Mouse (Mus musculus): ENCODE measurements at regions not wholly inside any gene's neighbourhood (a gene's known extent, or its start where the extent isn't known, plus 50 kb on each side); places are given as distances from the start of the nearest gene placed in this dataset.

DNA sequence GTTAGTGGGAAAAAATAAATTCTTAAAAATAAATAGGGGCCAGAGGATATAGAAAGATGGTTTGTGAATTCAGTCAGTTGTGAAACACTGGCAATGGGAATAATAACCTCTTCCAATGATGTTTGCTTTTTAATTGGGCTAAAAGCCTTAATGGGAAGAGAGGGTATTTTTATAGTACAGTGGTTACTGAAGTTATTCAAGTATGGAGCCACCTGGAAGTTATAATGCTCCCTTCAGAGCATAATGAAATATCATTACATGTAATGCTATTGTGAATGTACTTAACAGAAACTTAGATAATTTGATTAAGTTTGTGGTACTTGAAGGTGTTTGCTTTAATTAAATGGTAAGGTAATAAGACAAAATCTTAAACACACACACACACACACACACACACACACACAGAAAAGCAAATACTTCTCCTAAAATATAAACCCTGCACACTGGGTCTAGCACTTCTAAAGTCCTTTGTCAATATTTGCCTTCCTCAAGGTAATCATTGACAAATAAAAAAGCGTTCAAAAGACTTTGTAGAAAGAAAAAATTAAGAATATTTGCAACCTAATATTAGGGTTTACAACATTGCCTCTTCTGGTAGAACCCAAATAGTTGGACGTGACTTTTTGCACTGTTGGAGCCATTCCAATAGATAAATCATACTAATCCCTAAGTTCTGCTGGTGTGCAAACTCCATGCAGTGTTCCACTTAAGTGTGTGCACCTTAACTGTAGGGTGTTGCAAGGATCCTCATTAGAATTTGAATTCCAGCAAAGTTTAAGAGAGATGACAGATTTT lies 526.7 kb upstream of the Pdzrn3 start:
- Histone ChIP-seq H3K4me1 (ENCODE audit: control insufficient read depth, insufficient read depth, low read length) (no peaks in the 10 kb centered on the region), H3K4me3 (ENCODE audit: low read depth, low read length) (no peak overlapping the region), H3K9me3 (replicated peaks; ENCODE audit: control insufficient read depth, low read length) (no peaks in the 10 kb centered on the region), H3K9ac (ENCODE audit: low read length) (no peak overlapping the region), H3K36me3 (ENCODE audit: control insufficient read depth, insufficient read depth, low read length) (no peaks in the 10 kb centered on the region), H3K4me2 (ENCODE audit: low read length) (no peak overlapping the region), H3K27me3 (replicated peaks; ENCODE audit: control insufficient read depth, insufficient read depth, low read length) (no peaks in the 10 kb centered on the region), H3K27ac (ENCODE audit: low read depth, low read length) (no peak overlapping the region)
- DNase-seq (ENCODE audit: low spot score) = no peak
- WGBS = 87% methylated on average over 2 of the region's 2 CpGs
- no peak for ATAC-seq

DNA sequence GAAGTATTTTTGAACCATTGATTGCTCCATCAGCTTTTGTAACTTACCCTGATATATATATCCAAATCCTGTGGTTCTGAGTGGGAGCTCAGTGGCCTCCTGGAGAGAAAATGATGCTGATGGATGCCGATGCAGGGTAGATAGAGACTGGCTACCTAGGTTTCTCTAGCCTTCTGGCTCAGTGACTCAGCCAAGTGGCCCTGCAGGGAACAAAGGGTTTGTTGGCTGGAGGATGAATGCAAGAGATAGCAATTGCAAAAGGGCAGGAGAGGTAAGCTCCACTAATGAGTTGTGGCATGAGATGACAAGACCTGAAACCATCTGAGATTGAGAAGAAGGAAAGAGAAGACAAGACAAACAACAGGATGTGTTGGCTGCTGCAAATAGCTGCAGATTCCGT lies 524.6 kb upstream of the Pdzrn3 start:
- no peak overlapping the region for H3K9ac ChIP-seq (ENCODE audit: low read length)
- no peaks in the 10 kb centered on the region for H3K36me3 ChIP-seq (ENCODE audit: control insufficient read depth, insufficient read depth, low read length)
- H3K4me1 ChIP-seq (ENCODE audit: control insufficient read depth, insufficient read depth, low read length) = no peaks in the 10 kb centered on the region
- H3K4me3 ChIP-seq (ENCODE audit: low read depth, low read length) = no peak overlapping the region
- no peak overlapping the region for H3K4me2 ChIP-seq (ENCODE audit: low read length)
- no peak overlapping the region for H3K27ac ChIP-seq (ENCODE audit: low read depth, low read length)
- 63% methylated on average over 2 of the region's 2 CpGs for WGBS
- no peaks in the 10 kb centered on the region for H3K27me3 ChIP-seq (replicated peaks; ENCODE audit: control insufficient read depth, insufficient read depth, low read length)
- H3K9me3 ChIP-seq (replicated peaks; ENCODE audit: control insufficient read depth, low read length) = no peaks in the 10 kb centered on the region
- ATAC-seq (no peak), DNase-seq (ENCODE audit: low spot score) (no peak)

DNA sequence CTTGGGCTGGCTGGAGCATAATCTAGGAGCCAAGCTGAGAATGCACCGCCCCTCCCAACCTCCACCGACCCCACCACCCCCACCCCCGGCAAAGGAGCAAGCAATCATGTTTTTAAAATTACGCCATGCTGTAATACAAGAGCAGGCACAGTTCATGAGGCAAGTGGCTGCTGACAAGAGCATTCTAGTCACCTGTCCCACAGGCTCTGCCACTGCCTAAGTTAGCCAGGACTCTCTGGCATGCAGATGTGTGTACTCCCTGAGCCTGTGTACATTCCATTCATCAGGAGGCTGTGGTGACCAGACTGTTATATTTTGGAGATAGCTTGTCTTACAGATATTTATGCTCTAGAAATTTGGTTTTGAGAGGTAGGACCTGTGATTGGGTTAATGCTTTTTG lies 520.8 kb upstream of the Pdzrn3 start:
- Histone ChIP-seq H3K4me1 (ENCODE audit: control insufficient read depth, insufficient read depth, low read length) (no peaks in the 10 kb centered on the region), H3K4me3 (ENCODE audit: low read depth, low read length) (no peak overlapping the region), H3K9ac (ENCODE audit: low read length) (no peak overlapping the region), H3K27me3 (replicated peaks; ENCODE audit: control insufficient read depth, insufficient read depth, low read length) (no peaks in the 10 kb centered on the region), H3K36me3 (ENCODE audit: control insufficient read depth, insufficient read depth, low read length) (no peaks in the 10 kb centered on the region), H3K9me3 (replicated peaks; ENCODE audit: control insufficient read depth, low read length) (no peaks in the 10 kb centered on the region), H3K4me2 (ENCODE audit: low read length) (no peak overlapping the region), H3K27ac (ENCODE audit: low read depth, low read length) (no peak overlapping the region)
- WGBS = 97% methylated on average over 4 of the region's 4 CpGs
- ATAC-seq (no peak), DNase-seq (ENCODE audit: low spot score) (no peak)

DNA sequence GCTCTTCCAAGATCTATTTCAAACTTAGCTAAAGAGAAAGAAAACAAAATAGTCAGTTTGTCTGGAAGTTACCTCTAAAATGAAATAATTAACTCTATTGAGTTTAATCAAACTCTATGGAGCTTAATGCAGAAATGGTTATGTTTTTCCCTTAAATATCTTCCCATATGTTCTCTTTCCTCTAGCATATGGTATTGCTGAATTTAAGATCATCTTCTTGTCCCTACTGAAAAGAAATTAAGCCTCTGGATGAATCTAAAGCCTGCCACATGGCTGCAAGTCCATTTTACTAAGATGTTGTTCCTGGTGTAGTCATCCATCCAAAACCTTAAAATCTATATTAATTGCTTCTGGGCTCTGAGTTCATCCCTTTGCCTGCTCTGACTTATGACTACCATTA lies 513.0 kb upstream of the Pdzrn3 start:
- H3K27me3 ChIP-seq (replicated peaks; ENCODE audit: control insufficient read depth, insufficient read depth, low read length) = no peaks in the 10 kb centered on the region
- ATAC-seq = no peak
- DNase-seq (ENCODE audit: low spot score) = no peak
- no peaks in the 10 kb centered on the region for H3K9me3 ChIP-seq (replicated peaks; ENCODE audit: control insufficient read depth, low read length)
- H3K27ac ChIP-seq (ENCODE audit: low read depth, low read length) = no peak overlapping the region
- no peaks in the 10 kb centered on the region for H3K36me3 ChIP-seq (ENCODE audit: control insufficient read depth, insufficient read depth, low read length)
- H3K4me1 ChIP-seq (ENCODE audit: control insufficient read depth, insufficient read depth, low read length) = no peaks in the 10 kb centered on the region
- no peak overlapping the region for H3K4me3 ChIP-seq (ENCODE audit: low read depth, low read length)
- no peak overlapping the region for H3K4me2 ChIP-seq (ENCODE audit: low read length)
- H3K9ac ChIP-seq (ENCODE audit: low read length) = no peak overlapping the region

DNA sequence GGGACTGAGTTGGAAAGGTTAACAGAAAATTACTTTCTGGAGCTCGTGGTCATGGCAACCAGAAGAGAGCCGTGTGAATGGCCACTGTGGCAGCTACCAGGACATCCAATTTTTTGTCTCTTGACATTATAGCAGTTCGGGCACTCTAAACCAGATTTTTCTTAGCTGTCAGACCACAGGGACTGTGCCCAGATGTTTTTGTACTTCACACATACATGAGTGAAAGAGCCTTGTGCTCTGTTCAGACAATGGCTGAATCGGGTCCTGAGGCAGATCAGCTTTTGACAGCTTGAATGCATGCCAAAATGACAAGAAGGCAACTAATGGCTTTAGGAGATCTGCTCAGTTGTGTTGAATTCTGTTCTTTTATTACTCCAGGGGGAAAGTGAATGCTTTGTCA lies 505.2 kb upstream of the Pdzrn3 start:
- WGBS = 28% methylated on average over 4 of the region's 4 CpGs
- H3K4me1 ChIP-seq (ENCODE audit: control insufficient read depth, insufficient read depth, low read length) = 0 out of 2 replicates have a peak, but pooled peaks cover 8% of the 10 kb centered on the region
- DNase-seq (ENCODE audit: low spot score) (peak; percentile 33), ATAC-seq (0 out of 2 replicates have a peak, but pooled peaks have one; percentile 37)
- H3K9ac ChIP-seq (ENCODE audit: low read length) = no peak overlapping the region
- no peaks in the 10 kb centered on the region for H3K9me3 ChIP-seq (replicated peaks; ENCODE audit: control insufficient read depth, low read length)
- H3K4me2 ChIP-seq (ENCODE audit: low read length) = no peak overlapping the region
- no peaks in the 10 kb centered on the region for H3K27me3 ChIP-seq (replicated peaks; ENCODE audit: control insufficient read depth, insufficient read depth, low read length)
- no peak overlapping the region for H3K4me3 ChIP-seq (ENCODE audit: low read depth, low read length)
- H3K27ac ChIP-seq (ENCODE audit: low read depth, low read length) = no peak overlapping the region
- no peaks in the 10 kb centered on the region for H3K36me3 ChIP-seq (ENCODE audit: control insufficient read depth, insufficient read depth, low read length)

DNA sequence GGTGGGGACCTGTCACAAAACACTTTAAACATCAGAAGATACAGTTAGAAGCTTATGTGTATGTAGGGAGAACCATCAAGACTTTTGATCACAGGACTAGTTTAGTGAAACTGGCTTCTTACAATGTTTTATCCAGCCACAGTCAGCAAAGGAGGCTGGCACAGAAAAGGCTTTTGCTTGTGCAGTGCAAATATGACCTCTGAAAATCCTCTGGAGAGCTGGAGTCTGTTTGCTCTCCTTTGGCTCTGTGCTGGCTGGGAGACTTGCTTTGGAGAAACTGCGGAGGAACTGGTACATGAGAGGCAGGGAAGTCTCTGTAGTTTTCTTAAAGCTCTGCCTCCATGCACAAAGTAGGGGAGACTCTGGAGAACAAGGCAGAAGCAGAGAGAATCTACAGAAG lies 497.2 kb upstream of the Pdzrn3 start:
- WGBS = 79% methylated on average over 1 of the region's 1 CpGs
- no peaks in the 10 kb centered on the region for H3K36me3 ChIP-seq (ENCODE audit: control insufficient read depth, insufficient read depth, low read length)
- no peaks in the 10 kb centered on the region for H3K27me3 ChIP-seq (replicated peaks; ENCODE audit: control insufficient read depth, insufficient read depth, low read length)
- H3K4me2 ChIP-seq (ENCODE audit: low read length) = no peak overlapping the region
- H3K9me3 ChIP-seq (replicated peaks; ENCODE audit: control insufficient read depth, low read length) = no peaks in the 10 kb centered on the region
- no peak for ATAC-seq
- H3K27ac ChIP-seq (ENCODE audit: low read depth, low read length) = no peak overlapping the region
- no peaks in the 10 kb centered on the region for H3K4me1 ChIP-seq (ENCODE audit: control insufficient read depth, insufficient read depth, low read length)
- H3K9ac ChIP-seq (ENCODE audit: low read length) = no peak overlapping the region
- H3K4me3 ChIP-seq (ENCODE audit: low read depth, low read length) = no peak overlapping the region
- DNase-seq (ENCODE audit: low spot score) = no peak

DNA sequence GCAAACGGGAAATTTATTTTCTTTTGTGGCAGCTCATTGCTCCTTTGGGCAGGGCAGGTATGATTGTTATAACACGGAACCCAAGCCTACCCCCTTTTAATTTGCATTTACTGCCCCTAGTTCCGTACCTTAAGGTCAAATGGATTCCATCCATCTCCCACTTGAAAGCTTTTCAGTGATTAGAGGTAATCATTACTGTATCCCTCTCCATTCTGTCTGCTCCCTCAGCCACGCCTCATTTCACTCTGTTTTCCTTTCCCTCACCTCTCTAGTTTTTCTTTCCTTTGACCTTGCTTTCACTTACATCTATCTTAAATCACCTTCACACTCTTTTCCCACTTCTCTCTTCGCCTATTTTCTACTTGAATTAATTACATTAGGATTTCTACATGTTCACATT lies 481.2 kb upstream of the Pdzrn3 start:
- Histone ChIP-seq H3K36me3 (ENCODE audit: control insufficient read depth, insufficient read depth, low read length) (no peaks in the 10 kb centered on the region), H3K9ac (ENCODE audit: low read length) (no peak overlapping the region), H3K27ac (ENCODE audit: low read depth, low read length) (no peak overlapping the region), H3K9me3 (replicated peaks; ENCODE audit: control insufficient read depth, low read length) (no peaks in the 10 kb centered on the region), H3K4me3 (ENCODE audit: low read depth, low read length) (no peak overlapping the region), H3K4me2 (ENCODE audit: low read length) (no peak overlapping the region), H3K27me3 (replicated peaks; ENCODE audit: control insufficient read depth, insufficient read depth, low read length) (no peaks in the 10 kb centered on the region), H3K4me1 (ENCODE audit: control insufficient read depth, insufficient read depth, low read length) (no peaks in the 10 kb centered on the region)
- DNase-seq (ENCODE audit: low spot score) = no peak
- 72% methylated on average over 5 of the region's 5 CpGs for WGBS
- ATAC-seq = no peak

DNA sequence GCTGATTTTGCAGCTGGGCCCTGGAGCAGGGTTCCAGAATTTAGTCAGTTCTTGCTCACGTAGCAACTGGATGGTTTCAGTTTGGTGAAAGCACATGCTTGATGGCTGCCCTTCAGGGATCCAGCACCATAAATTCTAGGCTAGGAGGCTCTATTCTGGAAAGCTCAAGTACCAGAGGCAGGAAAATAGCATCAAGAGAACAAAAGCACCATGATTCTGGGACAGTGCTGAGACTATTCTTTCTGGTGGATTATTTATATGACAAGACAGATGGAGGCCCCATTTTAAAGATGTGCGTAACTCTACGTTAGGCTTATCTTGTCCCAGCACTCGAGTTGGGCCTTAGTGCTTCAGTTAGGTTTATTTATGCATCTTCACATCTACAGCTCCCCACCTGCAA lies 463.0 kb upstream of the Pdzrn3 start:
- Histone ChIP-seq H3K4me2 (ENCODE audit: low read length) (no peak overlapping the region), H3K4me1 (ENCODE audit: control insufficient read depth, insufficient read depth, low read length) (no peaks in the 10 kb centered on the region), H3K27me3 (replicated peaks; ENCODE audit: control insufficient read depth, insufficient read depth, low read length) (no peaks in the 10 kb centered on the region), H3K4me3 (ENCODE audit: low read depth, low read length) (no peak overlapping the region), H3K9ac (ENCODE audit: low read length) (no peak overlapping the region), H3K36me3 (ENCODE audit: control insufficient read depth, insufficient read depth, low read length) (no peaks in the 10 kb centered on the region), H3K9me3 (replicated peaks; ENCODE audit: control insufficient read depth, low read length) (no peaks in the 10 kb centered on the region), H3K27ac (ENCODE audit: low read depth, low read length) (no peak overlapping the region)
- 85% methylated on average over 4 of the region's 4 CpGs for WGBS
- no peak for ATAC-seq
- DNase-seq (ENCODE audit: low spot score) = no peak

DNA sequence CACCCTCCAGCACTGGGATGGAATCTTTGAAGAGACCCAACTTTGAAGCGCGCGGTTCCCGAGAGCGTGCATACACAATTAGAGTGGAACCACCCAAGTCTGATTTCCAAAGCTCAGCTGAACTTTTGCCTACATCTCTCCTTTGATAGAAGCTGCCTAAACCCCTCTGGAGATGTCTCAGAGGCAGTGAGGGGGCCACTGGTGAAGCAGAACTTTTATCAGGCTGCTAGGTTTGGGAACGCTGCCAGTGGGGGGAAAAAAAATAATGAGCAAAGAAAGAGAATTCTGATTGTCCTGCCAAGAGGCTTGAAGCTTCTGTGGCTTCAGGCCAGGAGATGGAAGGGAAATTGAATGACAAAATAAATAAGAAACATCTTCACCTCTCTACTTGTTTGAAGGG lies 459.9 kb upstream of the Pdzrn3 start:
- H3K4me1 ChIP-seq (ENCODE audit: control insufficient read depth, insufficient read depth, low read length) = no peaks in the 10 kb centered on the region
- peak; percentile 64 for DNase-seq (ENCODE audit: low spot score)
- ATAC-seq = no peak
- no peak overlapping the region for H3K4me2 ChIP-seq (ENCODE audit: low read length)
- H3K27ac ChIP-seq (ENCODE audit: low read depth, low read length) = no peak overlapping the region
- no peak overlapping the region for H3K4me3 ChIP-seq (ENCODE audit: low read depth, low read length)
- 68% methylated on average over 6 of the region's 6 CpGs for WGBS
- no peaks in the 10 kb centered on the region for H3K36me3 ChIP-seq (ENCODE audit: control insufficient read depth, insufficient read depth, low read length)
- no peaks in the 10 kb centered on the region for H3K9me3 ChIP-seq (replicated peaks; ENCODE audit: control insufficient read depth, low read length)
- no peaks in the 10 kb centered on the region for H3K27me3 ChIP-seq (replicated peaks; ENCODE audit: control insufficient read depth, insufficient read depth, low read length)
- H3K9ac ChIP-seq (ENCODE audit: low read length) = no peak overlapping the region
